Mouse (Mus musculus) skeletal muscle tissue, adult 2 months (tissue): ENCODE results near the gene Gm20918.
"Not testable (repeated sequence)": the region's sequence is repeated elsewhere in the genome, so short reads cannot be mapped to it uniquely, and the experiment has no call there.

Experiments
- DNase-seq: peaks from one replicate; pipeline ENCODE4 v3.0.0-alpha.2; 2012; ENCODE audit warnings: low read depth, low spot score

The Gm20918 gene

GRCm38 (mm10) chrY:5043637-5044036, at the start of gene Gm20918:
Gene Gm20918, plus strand, starts transcription at chrY:5043937.
- not testable (repeated sequence) for DNase-seq
